Mouse (Mus musculus) lung, postnatal 0 days (tissue): Measurements from ENCODE around the gene Arsg.

ENCODE experiments used
- CTCF ChIP-seq: IDR thresholded peaks from 2 replicates; pipeline ENCODE4 v1.5.1; 2016; ENCODE audit warnings: antibody characterized with exemption, mild to moderate bottlenecking
- EP300 ChIP-seq: IDR thresholded peaks from 2 replicates; pipeline ENCODE4 v1.6.1; 2016; ENCODE audit warnings: antibody characterized with exemption, mild to moderate bottlenecking, control low read depth

DNA sequence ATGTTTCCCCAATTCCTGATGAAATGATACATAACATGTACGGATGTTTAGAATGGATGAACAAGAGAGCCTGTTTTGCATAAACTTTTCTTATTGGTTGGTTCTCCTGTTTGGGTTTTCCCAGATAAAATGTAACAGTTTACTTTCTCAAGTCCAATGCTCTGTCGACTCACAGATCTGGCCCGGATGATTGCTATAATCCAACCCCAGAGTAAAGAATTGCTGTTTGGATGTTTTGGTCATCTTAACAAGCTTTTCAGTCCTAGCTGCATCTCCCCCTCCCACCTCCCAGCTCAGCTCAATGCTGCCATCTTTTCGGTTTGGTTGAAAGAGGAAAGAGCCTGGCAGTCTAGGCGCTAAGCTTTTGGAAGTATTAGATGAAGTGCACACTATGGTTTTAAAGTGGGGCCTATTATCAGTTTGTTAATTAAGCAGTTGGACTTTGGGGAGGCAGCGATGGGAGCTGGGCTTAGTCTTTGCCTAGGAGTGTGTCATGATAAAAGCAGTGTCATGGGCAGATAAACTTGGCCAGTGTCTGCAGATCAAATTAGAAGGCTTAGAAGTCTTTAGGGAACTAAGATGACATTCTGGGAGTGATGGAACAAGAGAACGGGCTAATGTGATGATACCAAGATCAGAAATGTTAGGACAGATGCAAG lies 139.8 kb downstream of the Arsg start:
- no peak for TF ChIP-seq EP300
- no peak for TF ChIP-seq CTCF
